Mouse (Mus musculus): Measurements from ENCODE around the gene Adgrg3.

Adgrg3 gene

GRCm38 (mm10) chr8:94992996-94993724 is 24.3 kb upstream of the Adgrg3 start:
- no peak for DNase-seq

DNA sequence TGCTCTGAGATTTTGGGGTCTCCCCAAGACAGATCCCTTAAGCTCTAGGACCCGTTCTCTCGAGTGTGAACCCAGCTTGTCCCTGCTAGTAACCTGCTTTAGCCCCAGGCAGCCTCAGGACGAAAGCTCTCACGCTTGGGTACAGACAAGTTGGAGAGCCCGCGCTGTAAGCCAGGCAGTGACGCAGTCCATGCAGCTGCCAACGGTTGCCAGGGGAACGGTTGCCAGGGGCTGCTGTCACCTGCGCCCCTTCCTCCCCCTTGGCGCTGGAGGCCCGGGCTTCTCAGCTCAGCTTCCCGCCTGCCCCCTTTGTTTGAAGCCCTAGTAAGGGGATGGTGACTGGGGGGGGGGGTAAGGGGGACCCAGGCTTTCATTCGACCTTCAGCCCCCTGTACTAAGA is 23.5 kb upstream of the Adgrg3 start:
- DNase-seq: peak; percentile 47 to 57

GRCm38 (mm10) chr8:94994510-94994909 is 23.0 kb upstream of the Adgrg3 start:
- no peak for DNase-seq

GRCm38 (mm10) chr8:94995336-94995893 is 22.1 kb upstream of the Adgrg3 start:
- peak; percentile 24 to 31 for DNase-seq

GRCm38 (mm10) chr8:94996037-94996436 is 21.5 kb upstream of the Adgrg3 start:
- no peak for DNase-seq

DNA sequence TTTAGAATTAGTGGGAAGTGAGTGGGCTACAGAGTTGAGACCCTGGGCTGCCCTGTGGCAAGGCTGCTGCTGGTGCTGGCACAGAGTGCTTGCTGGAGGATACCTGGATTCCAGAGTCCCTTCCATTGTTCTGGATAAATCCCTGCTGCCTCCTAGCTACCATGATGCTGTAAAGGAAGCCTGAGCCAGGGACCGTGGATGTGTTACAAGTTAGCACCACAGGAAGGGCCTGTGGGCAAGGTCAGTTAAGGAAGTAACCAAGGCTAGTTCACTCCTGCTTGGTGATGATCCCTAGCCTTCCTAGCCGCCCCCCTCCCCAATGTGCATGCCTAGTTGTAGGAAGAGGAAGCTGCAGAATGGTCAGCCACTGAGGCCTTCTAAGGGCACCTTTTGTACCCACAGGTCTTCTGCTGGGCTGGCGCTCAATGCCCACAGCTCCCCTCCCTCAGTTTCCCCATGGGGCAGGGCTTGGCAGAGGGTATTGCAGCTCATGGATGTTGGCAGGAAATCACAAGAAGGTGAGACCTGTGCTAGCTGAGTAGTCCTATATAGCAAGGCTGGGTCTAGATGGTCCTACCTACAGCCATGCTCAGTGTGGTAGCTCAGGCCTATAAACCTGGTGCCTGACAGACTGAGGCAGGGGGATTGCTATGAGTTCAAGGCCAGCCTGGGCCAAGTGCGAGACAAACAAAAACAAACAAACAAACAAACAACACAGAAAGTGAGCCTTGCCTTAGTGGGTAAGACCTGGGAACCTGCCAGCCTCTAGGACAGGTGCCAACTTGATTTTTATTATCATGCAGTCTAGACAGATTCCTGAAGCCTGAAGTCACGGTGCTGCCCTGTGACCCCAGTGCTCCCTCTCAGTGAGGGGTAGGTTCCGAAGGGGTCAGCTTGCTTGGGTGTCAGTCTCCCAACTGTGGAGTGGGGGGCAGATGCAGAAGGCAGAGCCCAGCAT is 20.3 kb upstream of the Adgrg3 start:
- no peak for DNase-seq

- DNase-seq: no peak
Observed at GRCm38 (mm10) chr8:94997857-94998243, 19.6 kb upstream of the Adgrg3 start.

GRCm38 (mm10) chr8:94998431-94998830 is 19.1 kb upstream of the Adgrg3 start:
- DNase-seq: no peak

DNA sequence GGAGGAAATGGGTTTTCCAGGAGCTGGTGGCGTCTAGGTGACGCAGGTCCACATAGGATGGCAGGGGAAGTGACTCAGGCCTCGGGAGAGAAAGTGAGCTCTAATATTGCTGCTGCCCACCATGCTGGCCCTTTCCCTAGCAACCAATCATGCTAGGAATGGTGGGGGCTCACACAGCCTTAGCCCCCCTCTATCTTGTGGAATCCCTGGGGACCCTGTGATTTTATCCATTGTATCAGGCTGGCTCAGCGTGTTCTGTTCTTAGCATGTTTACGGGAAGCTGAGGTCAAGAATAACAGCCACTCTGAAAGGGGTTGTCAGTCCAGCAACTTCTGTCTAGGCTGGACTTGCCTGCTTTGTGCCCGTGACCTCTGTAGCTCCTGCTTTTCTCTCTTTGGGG is 18.5 kb upstream of the Adgrg3 start:
- no peak for DNase-seq

DNA sequence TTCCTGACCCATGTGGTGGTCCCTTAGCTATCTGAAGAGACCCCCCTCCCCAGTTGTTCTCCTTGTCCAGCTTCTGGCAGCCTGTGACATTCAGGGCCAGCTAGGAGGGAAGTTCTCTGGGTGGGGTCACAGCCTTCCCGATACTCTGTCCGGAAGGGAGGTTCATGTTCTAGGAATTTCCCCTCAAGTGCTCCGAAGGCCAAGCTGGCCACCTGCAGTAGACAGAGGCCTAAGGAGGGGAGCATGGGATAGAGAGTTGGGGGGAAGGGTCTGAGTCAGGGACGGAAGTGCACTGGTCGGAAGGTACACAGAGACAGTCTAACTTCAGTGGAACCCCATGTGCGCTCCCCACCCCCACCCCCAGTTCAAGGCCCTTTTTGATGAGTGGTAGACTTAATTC is 17.5 kb upstream of the Adgrg3 start:
- no peak for DNase-seq

GRCm38 (mm10) chr8:95000684-95001083 is 16.8 kb upstream of the Adgrg3 start:
- DNase-seq: peak; percentile 76 to 79

DNA sequence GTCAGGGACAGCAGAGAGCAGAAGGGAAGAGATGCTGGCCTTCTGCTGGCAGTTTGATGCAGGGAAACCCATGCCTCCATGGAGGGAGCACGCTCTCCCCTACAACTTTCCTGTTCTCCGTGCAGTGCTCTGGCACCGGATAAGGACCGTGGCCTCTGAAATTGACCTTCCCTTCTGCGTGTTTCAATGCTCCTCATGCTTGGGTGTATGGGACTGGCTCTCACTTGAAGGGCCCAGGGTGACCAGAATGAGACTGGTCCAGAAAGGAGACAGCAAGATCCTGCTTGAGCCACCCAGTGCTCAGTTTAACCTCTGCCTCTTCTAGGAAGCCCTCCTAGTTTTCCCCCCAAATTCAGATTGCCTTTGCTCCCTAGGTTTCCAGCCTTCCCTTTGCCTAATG is 16.3 kb upstream of the Adgrg3 start:
- DNase-seq: no peak

GRCm38 (mm10) chr8:95001655-95002054 is 15.8 kb upstream of the Adgrg3 start:
- DNase-seq: peak; percentile 83 to 85

DNA sequence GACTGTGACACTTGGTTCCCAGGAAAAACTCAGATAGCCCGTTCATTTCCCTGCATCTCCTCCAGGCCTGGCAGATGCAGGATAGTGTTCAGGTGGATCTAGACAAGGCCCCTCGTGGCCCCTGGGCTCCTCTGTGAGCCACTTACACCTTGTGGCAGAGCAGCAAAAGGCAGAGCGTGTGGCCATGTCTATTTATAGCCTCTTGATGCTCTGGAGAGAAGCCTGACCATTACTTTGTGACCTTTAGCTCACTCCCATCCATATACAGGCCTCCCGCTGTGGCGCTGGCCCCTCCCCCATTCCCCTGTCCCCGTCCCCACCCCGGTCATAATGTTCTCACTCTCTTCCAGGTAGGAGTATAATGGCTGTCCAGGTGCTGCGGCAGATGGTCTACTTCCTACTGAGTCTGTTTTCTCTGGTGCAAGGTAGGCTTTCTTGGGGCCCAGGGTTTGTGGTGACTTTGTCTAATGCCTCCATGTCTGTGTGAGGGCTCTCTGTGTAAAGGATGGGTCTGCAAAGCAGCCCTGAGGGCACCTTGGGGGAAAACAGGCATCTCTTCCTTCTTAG is 15.3 kb upstream of the Adgrg3 start:
- DNase-seq: no peak

- DNase-seq: no peak
Observed at GRCm38 (mm10) chr8:95012442-95012919, 5.0 kb upstream of the Adgrg3 start.

DNA sequence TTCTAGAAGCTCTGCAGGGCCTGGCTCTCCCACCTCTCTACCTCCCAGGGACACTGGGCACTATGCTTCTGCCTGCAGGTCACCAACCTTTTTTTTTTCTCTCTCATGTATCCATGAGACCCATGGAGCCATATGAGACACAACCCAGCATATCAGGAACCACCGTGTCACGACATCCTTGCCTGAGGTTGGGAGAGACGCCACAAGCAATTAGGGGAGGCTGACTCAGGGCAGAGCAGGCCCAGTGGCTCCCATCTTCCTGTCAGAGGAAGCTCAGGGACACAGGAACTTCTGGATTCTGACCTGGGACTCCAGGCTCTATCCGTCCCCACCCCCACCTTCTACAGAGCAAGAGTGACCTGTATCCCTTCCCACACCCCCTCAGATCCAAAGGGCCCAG is 1.6 kb upstream of the Adgrg3 start:
- DNase-seq: no peak

GRCm38 (mm10) chr8:95016684-95017083 is 808 bp upstream of the Adgrg3 start:
- DNase-seq: no peak

DNA sequence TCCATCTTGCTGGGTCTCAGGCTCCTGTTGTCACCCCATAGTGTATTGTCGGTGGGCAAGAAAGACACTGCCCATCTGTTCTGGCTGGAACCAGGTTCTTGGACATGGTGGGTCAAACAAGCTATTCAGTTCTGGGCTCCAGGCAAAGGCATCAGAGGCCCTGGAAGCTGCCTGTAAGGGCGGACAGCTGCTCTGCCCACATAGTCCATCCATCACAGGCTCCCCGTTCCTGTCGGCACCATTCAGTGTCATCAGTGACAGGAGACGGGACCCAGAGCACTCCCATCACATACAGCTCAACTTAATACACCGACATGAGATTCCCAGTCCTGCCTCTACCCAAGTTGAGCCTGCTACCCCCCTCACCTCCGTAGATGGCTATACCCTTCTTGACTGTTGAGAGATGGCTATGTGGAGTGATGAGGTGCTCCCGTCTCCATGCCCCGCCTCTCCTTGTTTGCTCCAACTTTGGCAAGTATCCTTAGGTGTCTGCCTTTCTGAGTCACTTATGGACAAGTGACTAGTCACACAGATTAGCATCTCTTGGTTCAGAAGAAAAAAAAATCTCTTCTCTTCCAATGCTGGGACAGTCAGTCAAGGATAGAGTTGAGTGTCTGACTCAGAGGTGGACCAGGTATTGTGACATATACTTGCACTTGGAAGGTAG is 610 bp downstream of the Adgrg3 start:
- no peak for DNase-seq

DNA sequence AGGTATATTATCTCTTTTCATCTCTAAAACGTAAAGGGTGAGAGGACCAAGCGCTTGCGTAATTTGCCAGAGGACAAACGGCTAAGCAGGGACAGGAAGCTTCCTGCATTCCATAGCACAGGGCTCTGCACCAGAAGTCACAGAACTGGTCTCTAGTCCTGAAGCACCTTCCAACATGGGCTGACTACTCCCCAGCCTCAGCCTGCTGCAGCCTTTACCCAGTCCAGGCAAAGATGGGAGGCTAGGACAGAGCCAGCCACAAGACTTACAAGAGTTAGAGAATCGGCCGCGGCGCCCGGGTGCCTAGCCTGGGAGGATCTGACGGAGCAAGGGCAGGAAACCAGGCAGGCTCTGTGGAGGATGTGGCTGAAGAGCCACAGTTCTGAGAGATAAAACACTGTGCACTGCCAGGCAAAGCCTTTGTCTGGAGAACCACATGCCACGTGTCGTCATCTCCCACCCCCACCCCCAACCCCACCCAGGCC is 2.8 kb downstream of the Adgrg3 start:
- DNase-seq: peak; percentile 10 to 15

GRCm38 (mm10) chr8:95020821-95021220 is 3.3 kb downstream of the Adgrg3 start:
- DNase-seq: peak in 1 of 2 experiments; percentile 6

GRCm38 (mm10) chr8:95023201-95023600 is 5.7 kb downstream of the Adgrg3 start:
- DNase-seq: no peak

GRCm38 (mm10) chr8:95024387-95024786 is 6.9 kb downstream of the Adgrg3 start:
- no peak for DNase-seq
